Mouse (Mus musculus): ENCODE data around the gene Elovl5. TPM values are rescaled to one million over a fixed set of nuclear protein-coding genes. Genes with fewer than 3 reads are reported as not detected.

Gene Elovl5
- polyA plus RNA-seq, 1 experiment from 2014 or later = 70.7 TPM

DNA sequence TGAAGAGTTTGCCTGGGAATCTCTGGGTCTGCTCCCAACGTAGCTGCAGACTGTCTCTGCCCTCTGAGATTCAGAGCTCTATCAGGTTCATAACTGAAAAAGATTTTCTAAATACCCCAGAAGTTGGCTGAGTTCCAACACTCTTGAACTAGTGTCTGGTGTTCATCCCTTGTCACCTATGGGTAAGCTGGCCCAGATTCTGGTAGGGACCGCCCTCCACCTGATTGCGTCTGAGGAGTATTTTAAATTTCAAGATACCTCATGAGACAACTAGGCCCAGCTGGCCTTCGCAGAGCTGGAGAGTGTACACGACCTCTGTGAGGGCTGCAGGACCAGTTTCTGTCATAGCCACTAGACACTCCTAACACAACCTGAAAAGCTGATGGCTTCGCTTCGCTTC lies 61.8 kb downstream of the Elovl5 start:
- WGBS = 96% methylated on average over 7 of the region's 7 CpGs
- Histone ChIP-seq H3K4me2 (ENCODE audit: low read length) (no peak overlapping the region), H3K9me3 (ENCODE audit: control insufficient read depth, low read length) (no peaks in the 10 kb centered on the region), H3K27me3 (replicated peaks; ENCODE audit: control insufficient read depth, insufficient read depth, low read length) (no peaks in the 10 kb centered on the region), H3K4me1 (replicated peaks; ENCODE audit: control insufficient read depth, insufficient read depth, low read length) (no peaks in the 10 kb centered on the region), H3K36me3 (ENCODE audit: control insufficient read depth, insufficient read depth) (peaks cover 4% of the 10 kb centered on the region; the same call in 1 of the 2 replicates), H3K4me3 (replicated peaks; ENCODE audit: low read length) (no peak overlapping the region), H3K9ac (replicated peaks; ENCODE audit: low read depth, low read length) (no peak overlapping the region), H3K27ac (ENCODE audit: low read length) (no peak overlapping the region)
- ATAC-seq = no peak

DNA sequence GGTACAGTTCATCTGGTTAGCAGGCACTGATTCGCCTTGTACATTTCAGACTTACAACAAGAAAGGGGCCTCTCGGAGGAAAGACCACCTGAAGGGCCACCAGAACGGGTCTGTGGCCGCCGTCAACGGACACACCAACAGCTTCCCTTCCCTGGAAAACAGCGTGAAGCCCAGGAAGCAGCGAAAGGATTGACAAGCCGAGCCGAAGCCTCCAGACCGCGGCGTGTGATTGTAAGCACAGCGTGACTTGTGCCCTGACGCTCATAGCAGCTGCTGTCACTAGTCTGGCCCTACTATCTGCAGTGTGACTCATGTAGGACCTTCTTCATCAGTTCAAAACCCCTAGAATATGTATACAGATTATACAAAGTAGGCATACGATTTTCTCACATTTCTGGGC lies 65.5 kb downstream of the Elovl5 start:
- no peak overlapping the region for H3K27ac ChIP-seq (ENCODE audit: low read length)
- WGBS = 94% methylated on average over 16 of the region's 16 CpGs
- no peaks in the 10 kb centered on the region for H3K9me3 ChIP-seq (ENCODE audit: control insufficient read depth, low read length)
- H3K4me1 ChIP-seq (replicated peaks; ENCODE audit: control insufficient read depth, insufficient read depth, low read length) = no peaks in the 10 kb centered on the region
- no peak overlapping the region for H3K4me3 ChIP-seq (replicated peaks; ENCODE audit: low read length)
- ATAC-seq = no peak
- H3K4me2 ChIP-seq (ENCODE audit: low read length) = no peak overlapping the region
- H3K36me3 ChIP-seq (ENCODE audit: control insufficient read depth, insufficient read depth) = peaks cover 4% of the 10 kb centered on the region; the same call in 1 of the 2 replicates
- H3K9ac ChIP-seq (replicated peaks; ENCODE audit: low read depth, low read length) = no peak overlapping the region
- no peaks in the 10 kb centered on the region for H3K27me3 ChIP-seq (replicated peaks; ENCODE audit: control insufficient read depth, insufficient read depth, low read length)

DNA sequence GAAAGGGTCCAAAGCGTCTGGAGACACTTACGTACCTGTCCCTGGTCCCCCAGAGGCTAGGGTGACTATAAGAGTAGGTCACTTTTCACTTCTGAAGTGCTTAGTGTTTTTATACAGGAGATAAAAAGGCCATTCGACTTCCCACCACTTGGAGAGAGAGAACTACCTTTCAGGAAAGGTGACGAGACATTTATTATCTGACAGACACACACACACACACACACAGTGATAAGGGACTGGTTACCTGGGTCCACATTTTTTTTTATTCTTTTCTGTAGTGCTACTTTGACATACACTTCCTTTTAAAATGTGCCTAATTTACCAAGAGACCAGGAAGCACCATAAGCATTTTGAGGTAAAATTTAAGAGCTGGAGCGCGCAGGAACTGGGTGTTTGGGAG lies 66.4 kb downstream of the Elovl5 start:
- Histone ChIP-seq H3K9me3 (ENCODE audit: control insufficient read depth, low read length) (no peaks in the 10 kb centered on the region), H3K4me3 (replicated peaks; ENCODE audit: low read length) (no peak overlapping the region), H3K4me2 (ENCODE audit: low read length) (no peak overlapping the region), H3K27ac (ENCODE audit: low read length) (no peak overlapping the region), H3K36me3 (ENCODE audit: control insufficient read depth, insufficient read depth) (peaks cover 4% of the 10 kb centered on the region; the same call in 1 of the 2 replicates), H3K9ac (replicated peaks; ENCODE audit: low read depth, low read length) (no peak overlapping the region), H3K27me3 (replicated peaks; ENCODE audit: control insufficient read depth, insufficient read depth, low read length) (no peaks in the 10 kb centered on the region), H3K4me1 (replicated peaks; ENCODE audit: control insufficient read depth, insufficient read depth, low read length) (no peaks in the 10 kb centered on the region)
- WGBS = 90% methylated on average over 6 of the region's 6 CpGs
- no peak for ATAC-seq

DNA sequence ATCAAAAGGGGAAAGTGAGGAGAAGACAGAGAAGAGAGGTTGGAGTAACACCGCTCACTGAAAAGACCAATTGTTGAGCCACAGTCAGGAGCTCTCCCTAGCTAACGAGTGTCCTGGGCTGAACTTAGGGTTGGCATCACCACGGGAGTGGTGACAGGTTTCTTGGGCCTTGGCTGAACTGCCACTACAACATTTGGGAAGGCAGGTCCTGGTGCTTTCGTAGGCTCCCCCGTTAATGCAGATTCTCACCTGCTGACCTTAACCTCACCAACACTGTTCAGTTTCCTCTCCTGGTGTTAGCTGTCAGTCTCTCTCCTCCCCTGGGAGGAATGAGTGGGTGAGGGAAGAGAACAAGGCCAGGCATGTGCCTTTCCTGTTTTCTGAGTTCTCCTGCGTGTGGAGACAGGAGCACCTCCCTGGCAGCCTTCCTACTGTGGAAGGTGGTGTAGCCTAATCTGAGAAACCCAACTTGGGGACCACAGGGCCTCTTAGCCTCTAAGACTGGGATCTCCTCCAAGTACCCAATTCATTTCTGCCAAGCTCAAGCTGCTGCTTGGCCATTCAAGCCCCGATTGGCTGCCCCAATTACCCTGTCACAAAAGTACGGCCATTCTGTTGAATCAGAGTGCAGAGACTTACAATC lies 69.1 kb downstream of the Elovl5 start:
- no peak overlapping the region for H3K9ac ChIP-seq (replicated peaks; ENCODE audit: low read depth, low read length)
- no peak overlapping the region for H3K4me2 ChIP-seq (ENCODE audit: low read length)
- no peaks in the 10 kb centered on the region for H3K9me3 ChIP-seq (ENCODE audit: control insufficient read depth, low read length)
- no peaks in the 10 kb centered on the region for H3K27me3 ChIP-seq (replicated peaks; ENCODE audit: control insufficient read depth, insufficient read depth, low read length)
- no peaks in the 10 kb centered on the region for H3K4me1 ChIP-seq (replicated peaks; ENCODE audit: control insufficient read depth, insufficient read depth, low read length)
- peaks cover 4% of the 10 kb centered on the region; the same call in 1 of the 2 replicates for H3K36me3 ChIP-seq (ENCODE audit: control insufficient read depth, insufficient read depth)
- peak; percentile 62; the same call in 1 of the 2 replicates for ATAC-seq
- H3K4me3 ChIP-seq (replicated peaks; ENCODE audit: low read length) = no peak overlapping the region
- WGBS = 49% methylated on average over 8 of the region's 8 CpGs
- no peak overlapping the region for H3K27ac ChIP-seq (ENCODE audit: low read length)

DNA sequence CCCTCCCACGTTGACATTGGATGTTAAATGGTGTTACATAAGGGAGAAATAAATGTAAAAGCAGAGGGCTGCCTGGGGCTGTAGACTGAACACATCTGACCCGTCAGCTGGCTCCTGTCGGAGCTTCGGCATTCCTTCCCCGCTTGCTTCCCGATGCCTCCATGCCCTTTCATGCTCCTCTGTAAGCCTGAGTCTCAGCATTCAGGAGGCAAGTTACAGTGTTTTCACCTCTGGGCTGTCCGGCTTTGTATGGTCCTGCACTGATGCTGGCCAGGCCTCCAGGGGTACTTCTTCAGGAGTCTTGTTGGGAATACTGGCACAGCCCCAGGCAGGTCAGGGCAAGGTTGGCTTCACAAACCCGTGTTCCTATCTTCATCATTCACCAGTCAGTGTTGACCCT lies 72.5 kb downstream of the Elovl5 start:
- Histone ChIP-seq H3K27me3 (replicated peaks; ENCODE audit: control insufficient read depth, insufficient read depth, low read length) (no peaks in the 10 kb centered on the region), H3K4me1 (replicated peaks; ENCODE audit: control insufficient read depth, insufficient read depth, low read length) (no peaks in the 10 kb centered on the region), H3K36me3 (ENCODE audit: control insufficient read depth, insufficient read depth) (no peaks in the 10 kb centered on the region), H3K4me3 (replicated peaks; ENCODE audit: low read length) (no peak overlapping the region), H3K27ac (ENCODE audit: low read length) (no peak overlapping the region), H3K9ac (replicated peaks; ENCODE audit: low read depth, low read length) (no peak overlapping the region), H3K9me3 (ENCODE audit: control insufficient read depth, low read length) (no peaks in the 10 kb centered on the region), H3K4me2 (ENCODE audit: low read length) (no peak overlapping the region)
- ATAC-seq = no peak
- 79% methylated on average over 8 of the region's 8 CpGs for WGBS

DNA sequence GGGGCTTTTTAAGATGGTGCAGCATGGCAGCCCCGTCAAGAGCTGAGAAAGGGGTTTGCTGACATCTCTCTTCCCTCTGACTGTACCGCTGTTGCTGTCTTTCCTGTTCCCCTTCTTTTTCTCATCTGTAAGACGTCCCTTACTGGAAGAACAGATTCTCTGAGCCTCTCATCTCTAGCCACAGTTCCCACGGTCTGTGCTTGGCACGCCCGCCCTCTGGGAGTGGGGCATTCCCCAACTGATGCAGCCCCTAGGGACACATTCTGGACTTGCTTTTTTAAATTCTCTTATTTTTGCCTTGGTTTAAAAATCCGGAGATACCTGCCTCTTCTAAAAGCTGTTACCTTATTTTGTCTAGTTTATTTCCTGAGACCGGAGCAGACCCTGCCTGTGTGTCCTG lies 73.1 kb downstream of the Elovl5 start:
- Histone ChIP-seq H3K36me3 (ENCODE audit: control insufficient read depth, insufficient read depth) (no peaks in the 10 kb centered on the region), H3K27me3 (replicated peaks; ENCODE audit: control insufficient read depth, insufficient read depth, low read length) (no peaks in the 10 kb centered on the region), H3K4me3 (replicated peaks; ENCODE audit: low read length) (no peak overlapping the region), H3K4me2 (ENCODE audit: low read length) (no peak overlapping the region), H3K9me3 (ENCODE audit: control insufficient read depth, low read length) (no peaks in the 10 kb centered on the region), H3K9ac (replicated peaks; ENCODE audit: low read depth, low read length) (no peak overlapping the region), H3K4me1 (replicated peaks; ENCODE audit: control insufficient read depth, insufficient read depth, low read length) (no peaks in the 10 kb centered on the region), H3K27ac (ENCODE audit: low read length) (no peak overlapping the region)
- 73% methylated on average over 8 of the region's 8 CpGs for WGBS
- no peak for ATAC-seq

DNA sequence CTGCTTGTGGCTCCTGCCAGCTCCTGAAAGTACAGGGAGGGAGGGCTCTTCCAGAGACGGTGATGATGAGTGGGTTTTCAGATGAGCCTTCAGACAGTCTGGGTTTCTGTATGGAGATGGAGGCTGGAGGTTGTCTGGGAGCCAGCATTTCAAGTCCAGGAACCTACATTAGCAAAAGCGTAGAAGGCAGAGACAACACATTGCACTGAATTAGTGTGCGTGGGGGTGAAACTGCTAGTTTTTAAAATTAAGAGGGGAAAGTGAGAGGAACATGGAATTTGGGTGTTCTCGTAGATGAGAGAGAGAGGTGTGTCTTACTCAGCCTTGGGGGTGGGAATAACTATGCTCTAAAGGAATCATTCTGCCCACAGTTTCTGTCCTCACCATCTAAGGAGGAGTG lies 74.5 kb downstream of the Elovl5 start:
- no peak overlapping the region for H3K4me3 ChIP-seq (replicated peaks; ENCODE audit: low read length)
- H3K4me2 ChIP-seq (ENCODE audit: low read length) = no peak overlapping the region
- H3K9me3 ChIP-seq (ENCODE audit: control insufficient read depth, low read length) = no peaks in the 10 kb centered on the region
- no peaks in the 10 kb centered on the region for H3K27me3 ChIP-seq (replicated peaks; ENCODE audit: control insufficient read depth, insufficient read depth, low read length)
- H3K4me1 ChIP-seq (replicated peaks; ENCODE audit: control insufficient read depth, insufficient read depth, low read length) = no peaks in the 10 kb centered on the region
- no peak for ATAC-seq
- no peak overlapping the region for H3K27ac ChIP-seq (ENCODE audit: low read length)
- WGBS = 94% methylated on average over 4 of the region's 4 CpGs
- H3K36me3 ChIP-seq (ENCODE audit: control insufficient read depth, insufficient read depth) = no peaks in the 10 kb centered on the region
- no peak overlapping the region for H3K9ac ChIP-seq (replicated peaks; ENCODE audit: low read depth, low read length)

DNA sequence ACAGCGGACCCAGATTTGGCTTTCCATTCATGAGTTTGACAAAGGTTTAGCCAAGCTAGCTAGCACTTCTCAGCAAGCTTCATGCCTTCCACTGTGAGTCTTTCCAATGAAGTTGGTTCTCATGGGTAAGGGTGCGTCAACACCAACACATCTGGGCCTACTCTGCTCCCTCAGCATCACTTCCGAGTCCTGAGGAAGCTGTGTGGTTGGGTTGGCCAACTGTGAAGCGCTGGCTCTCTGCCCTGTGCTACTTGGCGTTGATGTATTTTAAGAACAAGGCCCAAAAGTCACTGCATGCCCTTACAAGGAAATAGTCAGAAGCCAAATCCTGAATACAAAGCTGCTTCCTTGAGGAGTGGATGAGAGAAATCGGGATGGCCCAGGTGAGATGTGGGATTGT lies 75.1 kb downstream of the Elovl5 start:
- Histone ChIP-seq H3K27me3 (replicated peaks; ENCODE audit: control insufficient read depth, insufficient read depth, low read length) (no peaks in the 10 kb centered on the region), H3K4me1 (replicated peaks; ENCODE audit: control insufficient read depth, insufficient read depth, low read length) (no peaks in the 10 kb centered on the region), H3K9ac (replicated peaks; ENCODE audit: low read depth, low read length) (no peak overlapping the region), H3K27ac (ENCODE audit: low read length) (no peak overlapping the region), H3K36me3 (ENCODE audit: control insufficient read depth, insufficient read depth) (no peaks in the 10 kb centered on the region), H3K4me3 (replicated peaks; ENCODE audit: low read length) (no peak overlapping the region), H3K4me2 (ENCODE audit: low read length) (no peak overlapping the region), H3K9me3 (ENCODE audit: control insufficient read depth, low read length) (no peaks in the 10 kb centered on the region)
- no peak for ATAC-seq
- 95% methylated on average over 6 of the region's 6 CpGs for WGBS

DNA sequence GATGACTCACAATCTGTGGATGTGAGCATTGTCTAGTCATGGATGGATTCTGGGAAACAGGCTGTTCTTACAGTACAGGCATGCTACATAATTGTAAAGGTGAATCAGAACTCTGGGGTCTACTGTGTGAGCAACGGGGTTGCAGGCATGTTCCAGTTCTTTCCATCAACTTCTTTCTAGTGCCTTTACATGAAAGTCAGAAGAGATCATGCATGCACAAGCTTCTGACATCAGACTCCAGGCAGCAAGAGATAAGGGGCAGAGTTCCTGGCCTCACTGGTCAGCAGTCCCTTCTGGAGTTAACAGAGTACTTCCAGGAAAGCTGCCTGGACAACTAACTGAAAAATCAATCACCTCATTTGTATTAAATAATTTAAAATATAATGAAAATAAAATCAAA lies 75.9 kb downstream of the Elovl5 start:
- 94% methylated on average over 1 of the region's 1 CpGs for WGBS
- no peak overlapping the region for H3K9ac ChIP-seq (replicated peaks; ENCODE audit: low read depth, low read length)
- no peaks in the 10 kb centered on the region for H3K36me3 ChIP-seq (ENCODE audit: control insufficient read depth, insufficient read depth)
- no peaks in the 10 kb centered on the region for H3K4me1 ChIP-seq (replicated peaks; ENCODE audit: control insufficient read depth, insufficient read depth, low read length)
- H3K27me3 ChIP-seq (replicated peaks; ENCODE audit: control insufficient read depth, insufficient read depth, low read length) = no peaks in the 10 kb centered on the region
- H3K4me2 ChIP-seq (ENCODE audit: low read length) = no peak overlapping the region
- no peak overlapping the region for H3K27ac ChIP-seq (ENCODE audit: low read length)
- no peak for ATAC-seq
- H3K9me3 ChIP-seq (ENCODE audit: control insufficient read depth, low read length) = no peaks in the 10 kb centered on the region
- H3K4me3 ChIP-seq (replicated peaks; ENCODE audit: low read length) = no peak overlapping the region

Measured in forebrain, embryonic 16.5 days (tissue).